Mouse (Mus musculus): ENCODE results near the gene Rhobtb1.

Gene Rhobtb1

DNA sequence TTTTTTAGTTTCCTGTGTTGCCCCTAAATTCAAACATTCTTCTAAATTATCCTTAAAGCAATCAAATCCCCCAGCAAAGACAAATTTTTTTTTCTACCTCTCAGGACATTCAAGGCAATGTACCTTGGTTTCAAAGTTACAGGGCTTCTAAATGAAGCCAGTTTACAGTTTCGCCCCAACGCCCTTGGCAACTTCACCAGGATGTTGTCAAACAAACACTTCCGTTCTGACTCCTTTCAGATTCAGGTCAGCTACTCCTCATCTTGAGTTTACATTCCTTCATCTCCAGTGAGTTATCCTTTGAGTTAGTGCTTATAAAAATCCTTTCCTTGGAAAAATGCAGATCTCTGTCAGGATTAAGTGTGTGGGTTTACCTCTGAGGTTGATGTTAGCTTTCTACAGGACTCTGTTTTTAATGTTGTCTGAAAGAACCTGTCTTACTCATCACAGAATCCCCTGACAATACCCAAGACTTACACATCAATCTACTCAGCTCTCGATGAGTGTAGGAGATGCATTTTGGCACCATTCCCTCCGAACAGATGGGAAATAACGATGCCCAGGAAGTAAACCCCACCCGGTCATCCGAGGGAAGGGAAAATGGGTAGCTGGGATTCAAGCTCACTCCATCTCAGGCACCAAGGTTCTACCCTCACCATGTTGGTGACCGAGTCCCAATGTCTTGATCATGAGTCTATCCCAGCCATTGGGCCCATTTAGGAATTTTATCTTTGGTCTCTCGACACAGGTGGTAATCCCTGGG lies 94.9 kb downstream of the Rhobtb1 start:
- peak in 1 of 2 experiments; percentile 32 for DNase-seq (ENCODE audit: low spot score in 2 of 2)

DNA sequence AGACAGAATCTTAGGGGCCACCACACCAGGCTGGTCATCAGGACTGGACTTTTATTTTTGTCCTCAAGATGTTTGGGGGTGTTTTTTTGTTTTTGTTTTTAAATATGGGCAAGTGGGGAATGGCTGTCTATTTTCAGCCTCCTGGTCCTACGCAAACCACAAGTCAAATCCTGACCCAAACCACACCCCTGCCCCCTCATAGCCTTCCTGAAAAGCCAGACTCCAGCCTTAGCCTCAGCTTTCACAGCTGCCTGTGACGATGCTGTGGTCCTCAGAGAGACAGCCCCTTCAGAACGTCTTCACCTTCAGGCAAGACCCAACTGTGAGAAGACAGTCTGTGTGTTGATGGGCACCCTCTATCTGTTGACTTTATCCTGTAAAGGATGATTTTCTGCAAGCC lies 95.5 kb downstream of the Rhobtb1 start:
- DNase-seq (ENCODE audit: low spot score in 2 of 2) = peak in 1 of 2 experiments; percentile 20

DNA sequence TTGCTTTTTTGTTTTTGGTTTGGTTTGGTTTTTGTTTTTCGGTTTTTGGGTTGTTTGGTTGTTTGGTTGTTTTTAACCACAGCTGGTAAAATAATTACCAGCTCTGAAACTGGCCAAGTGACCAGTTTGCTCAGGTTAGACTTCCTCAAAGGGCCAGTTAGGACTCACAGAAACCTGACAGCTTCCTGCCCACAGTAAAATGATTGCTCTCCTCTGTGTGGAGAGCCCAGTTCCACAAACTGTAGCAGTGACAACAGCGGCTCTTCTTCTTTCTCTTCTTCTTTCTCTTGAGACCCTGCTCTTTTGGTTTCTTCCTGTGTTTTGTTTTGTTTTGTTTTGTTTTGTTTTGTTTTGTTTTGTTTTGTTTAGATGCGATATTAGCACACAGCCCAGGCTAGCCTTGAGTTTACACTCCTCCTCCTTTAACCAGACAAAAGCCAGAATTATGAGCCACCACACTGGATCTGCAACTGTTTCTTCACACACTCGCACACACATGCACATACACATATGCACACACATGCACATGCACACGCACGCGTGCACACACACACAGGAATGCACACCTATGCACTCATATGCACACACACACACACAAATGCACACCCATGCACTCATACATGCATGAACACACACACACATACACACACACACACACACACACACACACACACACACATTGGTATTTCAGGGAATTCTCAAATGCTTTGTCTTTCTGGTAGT lies 96.2 kb downstream of the Rhobtb1 start:
- DNase-seq (ENCODE audit: low spot score in 2 of 2) = peak; percentile 41 to 45

DNA sequence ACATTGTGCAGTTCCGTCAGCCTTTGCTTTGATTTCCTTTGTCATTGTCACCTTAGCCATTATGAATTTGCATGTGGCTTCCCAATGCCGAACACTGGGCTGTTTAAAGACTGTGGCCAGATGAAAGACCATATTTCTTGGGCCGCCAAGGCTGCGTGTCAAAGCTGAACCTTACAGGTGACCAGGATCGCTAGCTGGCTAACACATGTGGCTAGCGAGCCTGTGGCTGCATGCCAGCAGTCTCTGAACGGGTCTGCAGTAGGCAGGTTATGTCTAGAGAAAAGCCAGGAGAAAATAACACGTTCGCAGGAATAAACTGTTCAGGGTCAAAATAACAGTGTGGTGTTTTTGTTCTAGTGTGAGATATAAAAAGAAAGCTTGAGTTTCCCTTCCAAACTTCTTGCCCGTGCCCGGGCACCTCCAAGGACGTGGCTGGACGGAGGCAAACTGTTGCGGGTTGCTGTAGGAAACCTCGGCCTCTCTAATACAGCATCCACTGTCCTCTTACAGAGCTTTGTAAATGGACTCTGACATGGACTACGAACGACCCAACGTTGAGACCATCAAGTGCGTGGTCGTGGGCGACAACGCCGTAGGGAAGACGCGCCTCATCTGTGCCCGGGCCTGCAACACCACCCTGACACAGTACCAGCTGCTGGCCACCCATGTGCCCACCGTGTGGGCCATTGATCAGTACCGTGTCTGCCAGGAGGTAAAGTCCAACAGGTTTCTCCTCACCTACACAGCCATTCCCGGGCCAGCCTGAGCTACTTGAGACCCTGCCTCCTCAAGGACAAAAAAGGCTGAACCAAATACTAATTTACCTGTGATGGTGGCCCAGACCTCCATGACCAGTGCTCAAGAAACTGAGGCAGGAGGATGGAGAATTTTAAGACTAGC lies 97.3 kb downstream of the Rhobtb1 start:
- peak in 1 of 2 experiments; percentile 35 for DNase-seq (ENCODE audit: low spot score in 2 of 2)

DNA sequence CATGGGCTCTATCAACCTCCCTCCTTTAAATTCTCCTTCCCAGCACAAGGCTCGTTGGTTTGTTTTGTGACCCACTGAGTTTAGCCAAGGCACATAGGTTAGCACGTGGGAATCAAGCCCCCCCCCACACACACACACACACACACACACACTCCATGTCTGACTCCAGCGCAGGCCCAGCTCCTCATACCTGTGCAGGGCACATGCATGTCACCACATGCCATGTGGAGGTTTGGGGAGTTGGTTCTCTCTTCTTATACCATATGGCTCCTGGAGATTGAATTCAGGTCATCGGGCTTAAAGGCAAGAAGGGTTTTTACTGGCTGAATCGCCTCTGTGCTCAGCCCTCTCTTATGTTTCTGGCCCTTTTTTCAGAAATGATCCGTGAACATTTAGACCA lies 100.0 kb downstream of the Rhobtb1 start:
- DNase-seq (ENCODE audit: low spot score in 2 of 2) = no peak

DNA sequence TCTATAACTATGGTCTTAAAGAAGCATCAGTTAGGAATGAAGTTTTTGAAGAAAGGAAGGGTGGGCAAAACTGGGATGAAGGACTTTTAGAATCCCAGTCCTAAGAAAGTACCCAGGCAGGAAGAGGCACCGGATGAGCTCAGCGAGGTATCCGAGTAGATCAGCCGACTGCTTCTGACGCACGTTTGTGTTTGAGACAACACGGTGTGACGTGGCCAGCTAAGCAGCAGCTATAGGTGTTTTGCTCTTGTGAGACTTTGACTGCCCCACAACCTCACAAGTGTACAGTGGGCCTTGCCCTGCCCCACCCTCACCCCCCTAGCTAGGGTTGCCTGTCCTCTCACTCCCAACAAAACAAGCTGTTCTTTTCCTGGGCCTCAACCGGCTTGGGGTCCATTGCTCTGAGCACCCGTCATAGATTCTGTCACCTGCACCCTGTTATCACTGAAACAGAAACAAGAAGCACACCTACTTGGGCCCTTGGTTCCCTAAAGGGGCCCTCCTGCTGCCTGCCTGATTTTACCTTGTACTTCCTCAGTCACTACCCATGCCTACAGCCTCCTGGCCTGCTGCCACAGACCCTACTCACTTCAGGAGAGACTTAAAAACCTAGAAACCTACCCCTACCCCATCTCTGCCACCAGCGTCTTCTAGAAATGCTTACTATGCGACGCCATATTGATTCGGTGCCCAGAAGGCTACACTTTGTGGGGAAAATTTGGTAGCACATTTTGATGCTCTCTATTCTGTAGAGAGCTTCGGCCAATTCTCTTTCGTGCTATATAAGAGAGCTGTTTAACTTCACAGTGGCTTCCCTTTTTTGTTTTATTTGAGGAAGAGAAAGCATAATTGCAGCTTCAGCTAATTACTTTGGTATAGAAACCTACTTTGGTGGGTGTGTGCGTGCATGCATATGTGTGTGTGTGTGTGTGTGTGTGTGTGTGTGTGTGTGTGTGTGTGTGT lies 101.2 kb downstream of the Rhobtb1 start:
- peak; percentile 69 to 71 for DNase-seq (ENCODE audit: low spot score in 2 of 2)

DNA sequence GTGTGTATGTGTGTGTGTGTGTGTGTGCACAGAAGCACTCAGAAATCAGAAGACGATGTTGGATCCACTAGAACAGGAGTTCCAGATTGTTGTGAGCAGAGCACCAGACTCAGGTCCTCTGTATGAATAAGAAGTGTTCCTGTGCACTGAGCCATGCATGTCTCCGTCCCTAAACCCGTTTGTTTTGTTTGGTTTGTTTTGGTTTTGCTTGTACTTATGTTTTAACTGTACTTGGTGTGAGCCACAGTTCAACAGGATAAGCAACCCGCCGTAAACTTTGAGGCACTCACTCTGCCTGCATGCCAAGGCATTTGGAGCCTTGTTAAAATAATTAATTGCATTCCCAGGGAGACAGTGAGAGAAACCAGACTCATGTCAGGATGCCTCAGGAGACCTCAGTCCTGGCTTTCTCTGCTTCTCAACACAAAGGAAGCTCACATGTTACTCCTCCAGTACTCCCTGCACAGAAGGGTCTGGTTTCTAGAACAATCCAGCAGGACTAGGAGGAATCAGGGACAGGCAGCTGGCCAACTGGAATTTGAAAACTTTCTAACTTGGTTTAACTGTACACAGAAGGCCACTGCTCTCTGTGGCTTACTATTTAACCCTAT lies 101.9 kb downstream of the Rhobtb1 start:
- DNase-seq (ENCODE audit: low spot score in 2 of 2) = peak in 1 of 2 experiments; percentile 31

DNA sequence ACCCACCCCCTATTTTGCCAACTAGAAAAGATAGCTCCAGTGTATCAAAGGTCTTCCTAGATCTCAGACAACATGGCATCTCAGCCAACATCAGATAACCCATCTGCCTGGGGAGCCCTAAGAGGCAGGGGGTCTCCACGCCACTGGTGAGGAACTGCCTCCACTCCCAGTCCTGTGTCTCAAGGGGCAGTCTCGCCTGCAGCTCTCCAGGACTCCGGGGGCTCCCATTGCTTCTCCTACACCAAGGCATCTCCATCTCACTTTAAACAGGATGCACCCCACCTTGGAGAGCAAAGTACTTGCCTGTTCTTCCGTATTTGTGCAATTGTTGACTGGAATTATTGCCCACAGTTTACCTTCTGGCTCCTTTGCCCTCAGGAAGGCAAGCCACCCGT lies 102.4 kb downstream of the Rhobtb1 start:
- no peak for DNase-seq (ENCODE audit: low spot score in 2 of 2)

DNA sequence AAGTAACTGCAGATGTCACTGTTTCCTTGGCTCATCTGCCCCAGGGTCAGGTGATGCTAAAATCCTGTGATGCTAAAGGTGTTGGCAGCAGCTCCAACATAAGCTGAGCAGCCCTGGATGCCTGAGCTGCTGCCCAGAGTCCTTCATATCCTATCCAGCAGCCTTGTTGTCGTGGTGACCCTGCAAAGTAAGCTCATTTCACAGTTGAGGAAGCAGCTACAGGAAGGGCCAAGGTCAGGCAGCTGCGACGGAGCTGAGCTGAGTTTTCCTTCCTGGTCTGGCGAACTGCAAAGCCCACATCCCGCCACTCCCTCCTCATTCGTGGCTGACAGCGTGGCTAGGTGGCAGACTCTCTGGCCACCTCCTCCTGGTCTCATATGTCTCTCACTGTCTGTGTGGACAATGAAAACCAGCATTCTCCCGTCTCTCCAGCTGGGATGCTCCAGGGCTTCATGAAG lies 103.2 kb downstream of the Rhobtb1 start:
- peak; percentile 82 for DNase-seq (ENCODE audit: low spot score in 2 of 2)

DNA sequence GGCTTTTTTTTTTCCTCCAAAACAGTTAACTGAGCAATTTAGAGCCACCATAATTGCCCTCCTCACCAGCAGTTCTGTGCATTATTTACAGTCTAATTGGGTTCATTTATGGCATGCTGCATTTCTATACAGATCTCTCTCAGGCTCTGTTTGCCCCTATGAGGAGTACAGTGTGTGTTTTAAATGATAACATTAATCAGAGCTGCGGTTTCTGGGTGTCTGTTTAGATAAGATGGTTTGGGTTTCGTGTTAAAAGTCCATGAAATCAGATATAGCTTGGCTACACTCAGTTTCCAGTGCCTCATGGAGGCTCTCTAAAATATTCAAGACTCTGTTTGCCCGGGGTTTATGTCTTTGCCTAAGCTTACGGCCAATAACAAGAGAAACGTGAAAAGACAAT lies 104.4 kb downstream of the Rhobtb1 start:
- DNase-seq (ENCODE audit: low spot score in 2 of 2) = no peak

DNA sequence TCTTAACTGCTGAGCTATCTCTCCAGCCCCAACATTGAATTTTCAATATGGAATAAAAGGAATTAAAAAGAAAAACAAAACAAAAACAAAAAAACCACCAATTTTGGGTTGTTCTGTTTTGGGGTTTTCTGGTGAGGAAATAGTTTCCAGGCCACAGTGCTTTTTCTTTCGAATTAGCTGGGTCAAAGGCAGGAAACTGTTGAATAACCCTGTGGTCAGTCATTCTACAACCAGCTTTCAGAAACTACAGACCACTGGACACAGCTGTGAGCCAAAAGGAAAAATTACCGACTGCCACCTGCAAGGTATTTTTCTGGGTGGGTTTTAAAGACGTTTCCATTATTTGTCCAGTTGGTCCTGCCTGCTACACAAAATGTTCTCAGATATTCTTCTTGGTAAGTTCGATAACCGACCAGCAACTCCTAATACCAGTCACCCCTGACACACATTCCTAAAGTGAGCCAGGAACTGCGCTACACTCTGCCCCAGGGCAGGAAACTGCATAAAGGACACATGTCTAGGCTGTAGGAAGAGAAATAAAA lies 106.4 kb downstream of the Rhobtb1 start:
- no peak for DNase-seq (ENCODE audit: low spot score in 2 of 2)

DNA sequence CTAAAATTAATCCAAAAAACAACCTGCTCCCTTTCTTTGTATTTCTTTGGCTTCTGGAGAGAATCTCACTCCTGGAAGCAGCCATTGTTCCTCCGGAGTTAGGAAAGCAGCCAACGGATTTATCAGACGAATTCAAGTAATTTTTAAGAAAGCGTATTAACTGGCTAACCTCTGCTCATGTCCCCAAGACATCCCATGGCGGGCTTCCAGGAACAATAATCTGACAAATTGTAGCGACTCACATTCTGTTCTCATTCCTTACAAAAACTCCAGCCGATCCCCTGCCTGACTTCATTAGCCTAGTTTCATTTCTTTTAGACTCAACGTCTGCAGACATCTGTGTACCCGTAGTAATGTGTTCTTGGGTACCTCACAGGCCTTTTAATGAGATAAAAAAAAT lies 107.4 kb downstream of the Rhobtb1 start:
- DNase-seq (ENCODE audit: low spot score in 2 of 2) = no peak

DNA sequence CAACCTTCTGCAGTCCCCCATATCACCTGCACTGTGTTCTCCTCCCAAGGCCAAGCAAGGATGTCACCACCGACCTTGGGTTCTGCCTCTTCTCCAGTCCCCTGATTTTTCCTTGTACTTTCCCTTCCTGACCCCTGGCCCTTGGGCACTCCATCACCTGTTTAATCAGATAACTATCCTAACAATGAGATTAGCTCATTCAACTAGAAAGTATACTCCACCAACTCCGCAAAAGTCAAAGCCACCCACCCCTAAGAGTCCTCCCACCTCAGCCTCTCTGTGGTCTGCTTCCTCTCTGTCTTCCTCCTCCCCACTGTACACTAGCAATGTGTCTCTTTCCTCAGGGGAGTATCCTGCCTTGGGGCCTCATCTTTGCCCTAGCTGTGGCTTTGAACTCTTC lies 107.9 kb downstream of the Rhobtb1 start:
- no peak for DNase-seq (ENCODE audit: low spot score in 2 of 2)

DNA sequence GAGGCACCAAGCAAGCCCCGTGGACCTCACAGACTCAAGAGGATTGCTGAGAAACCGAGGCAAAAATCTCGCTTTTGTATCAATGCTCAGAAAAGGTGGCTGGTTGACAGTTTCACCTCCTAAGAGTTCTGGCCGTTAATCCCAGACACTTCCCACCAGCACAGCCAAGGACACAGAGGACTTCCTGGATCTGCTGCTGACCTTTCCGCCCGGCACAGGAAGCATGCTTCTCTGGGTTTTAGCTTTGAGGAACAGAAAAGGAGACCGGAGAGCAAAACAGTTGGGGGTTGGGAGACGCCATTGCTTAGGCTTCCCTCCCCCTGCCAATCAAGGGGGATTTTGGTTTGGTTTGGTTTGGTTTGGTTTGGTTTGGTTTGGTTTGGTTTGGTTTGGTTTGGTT lies 108.7 kb downstream of the Rhobtb1 start:
- DNase-seq (ENCODE audit: low spot score in 2 of 2) = no peak

DNA sequence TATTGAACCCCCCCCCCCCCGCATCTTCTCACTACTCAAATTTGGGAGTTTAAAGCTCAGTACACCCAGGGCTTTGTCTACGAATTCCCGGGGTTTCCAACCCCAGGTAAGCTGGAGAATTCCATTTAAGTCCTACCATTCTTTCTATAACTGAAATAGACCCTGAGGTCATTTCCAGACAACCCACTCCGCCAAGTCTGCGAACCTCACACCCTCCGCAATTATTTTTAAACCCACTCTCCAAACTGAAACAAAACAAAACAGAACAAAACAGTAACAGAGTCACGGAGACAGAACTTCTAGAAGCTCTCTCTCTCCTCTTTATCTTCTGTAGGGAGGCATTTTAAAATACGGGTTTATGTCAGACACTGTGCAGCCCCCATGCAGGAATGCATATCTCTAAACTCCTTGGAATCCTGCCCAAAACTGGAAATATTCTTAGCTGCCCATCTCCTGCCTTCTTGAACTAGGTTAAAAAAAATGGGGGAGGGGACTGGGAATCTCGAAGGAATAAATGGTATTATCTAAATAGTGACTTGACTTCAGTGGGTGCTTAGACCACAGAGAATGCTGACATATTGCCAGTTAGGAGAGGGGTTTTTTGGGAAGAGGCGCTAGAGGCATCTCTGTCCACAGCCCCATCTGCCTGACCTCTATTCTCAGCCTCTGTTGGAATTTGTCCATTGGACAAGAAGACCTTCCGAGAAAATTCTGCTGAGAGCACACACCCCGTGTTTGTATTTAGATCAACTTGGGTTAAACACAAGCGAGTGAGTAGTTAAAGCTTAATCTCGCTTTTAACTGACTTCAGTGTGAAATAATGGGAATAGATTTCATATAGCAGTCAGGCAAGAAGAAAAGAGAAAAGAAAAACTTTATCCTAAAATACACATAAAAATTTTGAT lies 111.9 kb downstream of the Rhobtb1 start:
- no peak for DNase-seq (ENCODE audit: low spot score in 2 of 2)

DNA sequence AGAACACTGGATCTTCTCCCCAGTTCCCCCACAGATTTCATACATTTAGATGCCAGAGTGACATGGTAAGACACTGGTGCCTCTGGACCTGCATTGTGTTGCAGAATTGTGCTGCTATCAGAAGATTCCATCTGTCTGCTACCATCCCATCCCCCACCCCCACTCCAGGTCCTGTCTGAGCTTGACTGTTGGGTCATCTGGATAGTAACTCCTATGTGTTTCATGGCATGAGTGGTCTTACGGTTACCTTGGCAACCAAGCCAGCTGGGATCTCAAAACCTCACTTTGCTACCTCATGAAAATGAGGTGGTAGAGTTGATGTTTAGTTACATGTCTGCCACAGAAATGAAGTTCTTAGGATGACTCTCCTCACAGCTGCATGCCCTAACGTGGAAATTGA lies 112.7 kb downstream of the Rhobtb1 start:
- no peak for DNase-seq (ENCODE audit: low spot score in 2 of 2)

DNA sequence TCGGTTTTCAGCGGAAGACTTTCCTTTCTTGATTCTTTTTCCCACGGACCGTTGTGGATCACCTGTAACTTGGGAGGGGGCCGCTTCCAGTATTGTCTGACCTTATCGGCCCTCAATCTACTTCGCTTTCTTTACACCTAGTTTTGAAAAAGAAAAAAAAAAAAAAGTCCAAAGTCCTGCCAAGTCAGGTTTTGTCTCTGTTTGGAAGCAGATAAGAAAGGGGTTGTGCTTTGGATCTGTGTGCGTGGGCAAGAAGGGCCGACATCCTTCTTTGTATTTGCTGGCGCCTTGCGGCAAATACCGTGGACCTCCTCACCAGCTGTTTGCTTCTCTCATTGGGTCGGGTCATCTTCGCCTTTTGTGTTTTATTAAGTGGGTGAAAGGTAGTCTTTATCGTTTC lies 114.2 kb downstream of the Rhobtb1 start:
- no peak for DNase-seq (ENCODE audit: low spot score in 2 of 2)

DNA sequence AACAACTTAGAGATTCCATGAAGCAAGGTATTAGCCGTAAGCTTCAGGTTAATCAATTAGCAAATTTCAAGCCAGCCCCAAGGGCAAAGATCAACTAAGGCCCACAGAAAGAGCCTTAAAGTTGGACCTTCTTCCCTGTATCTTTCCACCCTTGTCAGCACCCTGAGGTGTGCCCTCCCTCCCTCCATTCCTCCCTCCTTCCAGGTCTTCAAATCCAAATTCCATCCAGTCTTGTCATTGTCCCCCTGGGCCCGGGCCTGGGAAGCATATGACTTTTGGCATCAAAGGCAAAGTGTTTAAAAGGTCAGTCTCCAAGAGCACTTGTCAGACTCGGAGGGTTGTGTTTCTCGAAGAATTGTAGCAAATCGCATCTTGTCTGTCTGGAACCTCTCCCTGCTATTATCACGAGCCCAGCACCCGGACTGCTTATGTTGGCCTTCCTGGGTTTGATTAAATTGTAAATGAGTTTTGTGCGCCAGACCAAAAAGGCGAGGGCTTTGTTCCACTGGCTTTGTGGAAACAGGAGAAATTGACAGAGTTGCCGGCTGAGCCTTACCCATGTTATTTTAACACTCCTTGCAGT lies 116.9 kb downstream of the Rhobtb1 start:
- DNase-seq (ENCODE audit: low spot score in 2 of 2) = no peak

DNA sequence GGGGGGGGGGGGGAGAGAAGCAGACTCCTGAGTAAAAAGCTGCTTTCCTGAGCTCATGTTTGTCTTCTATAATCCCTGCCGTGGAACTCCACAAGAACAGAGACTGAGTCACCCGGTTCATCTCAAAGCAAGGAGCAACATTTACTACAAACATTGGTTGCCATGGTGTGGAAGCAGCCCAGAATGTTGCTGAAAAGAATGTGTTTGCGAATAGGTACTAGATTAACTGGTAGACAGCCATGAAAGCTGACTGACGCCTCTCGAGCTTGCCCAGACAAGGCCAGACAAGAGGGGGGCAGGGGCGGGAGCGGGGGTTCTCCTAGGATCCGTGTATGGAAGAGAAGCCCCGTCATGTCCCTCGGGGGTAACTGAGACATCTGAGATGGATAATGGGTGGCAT lies 120.2 kb downstream of the Rhobtb1 start:
- DNase-seq (ENCODE audit: low spot score in 2 of 2) = no peak
